Mouse (Mus musculus): ENCODE data around the gene Borcs6. TPM values are rescaled to one million over a fixed set of nuclear protein-coding genes. Genes with fewer than 3 reads are reported as not detected.
A peak's percentile ranks its signal among the peaks of the same experiment; 100 is the strongest.

The Borcs6 gene
- total RNA-seq, 2 experiments from 2014 or later = 0.46 to 3.5 TPM

- ATAC-seq (replicated peaks; ENCODE audit: low FRiP score, low TSS enrichment, poor library complexity, severe bottlenecking) = peak; percentile 59
Measured at GRCm38 (mm10) chr11:69110319-69111046, 51.0 kb downstream of the Borcs6 start.

Other genes starting within 250 kb of the Borcs6 start
- 22.5 and 35.7 TPM in 2 replicates for gene Ndel1, start 187.9 kb upstream of the Borcs6 start, total RNA-seq (2014; fragmentation: Nextera tagmentation)
- gene Ndel1, start 187.9 kb upstream of the Borcs6 start, total RNA-seq (2017) = 45.6 and 99.1 TPM in 2 replicates
- gene Rnf222, start 171.2 kb upstream of the Borcs6 start, total RNA-seq (2014; fragmentation: Nextera tagmentation) = not detected in 2 replicates
- not detected in 2 replicates for gene Rnf222, start 171.2 kb upstream of the Borcs6 start, total RNA-seq (2017)
- 5,476 and 5,943 TPM in 2 replicates for gene Rpl26, start 158.1 kb upstream of the Borcs6 start, total RNA-seq (2014; fragmentation: Nextera tagmentation)
- 6,111 and 7,527 TPM in 2 replicates for gene Rpl26, start 158.1 kb upstream of the Borcs6 start, total RNA-seq (2017)
- gene Odf4, start 132.6 kb upstream of the Borcs6 start, total RNA-seq (2014; fragmentation: Nextera tagmentation) = not detected in 2 replicates
- not detected in 2 replicates for gene Odf4, start 132.6 kb upstream of the Borcs6 start, total RNA-seq (2017)
- not detected in 2 replicates for gene Arhgef15, start 102.2 kb upstream of the Borcs6 start, total RNA-seq (2014; fragmentation: Nextera tagmentation)
- not detected in 2 replicates for gene Arhgef15, start 102.2 kb upstream of the Borcs6 start, total RNA-seq (2017)
- gene Slc25a35, start 91.6 kb upstream of the Borcs6 start, total RNA-seq (2014; fragmentation: Nextera tagmentation) = 2.6 and 3.6 TPM in 2 replicates
- gene Slc25a35, start 91.6 kb upstream of the Borcs6 start, total RNA-seq (2017) = 1.1 and 4.5 TPM in 2 replicates
- gene Rangrf, start 84.5 kb upstream of the Borcs6 start, total RNA-seq (2014; fragmentation: Nextera tagmentation) = 240 and 254 TPM in 2 replicates
- 69.1 and 104 TPM in 2 replicates for gene Rangrf, start 84.5 kb upstream of the Borcs6 start, total RNA-seq (2017)
- 101 and 128 TPM in 2 replicates for gene Pfas, start 51.3 kb upstream of the Borcs6 start, total RNA-seq (2014; fragmentation: Nextera tagmentation)
- gene Pfas, start 51.3 kb upstream of the Borcs6 start, total RNA-seq (2017) = 53.9 and 77.9 TPM in 2 replicates
- gene Ctc1, start 43.8 kb upstream of the Borcs6 start, total RNA-seq (2014; fragmentation: Nextera tagmentation) = 40.4 and 46.7 TPM in 2 replicates
- 9.6 and 20.4 TPM in 2 replicates for gene Ctc1, start 43.8 kb upstream of the Borcs6 start, total RNA-seq (2017)
- 118 and 122 TPM in 2 replicates for gene Aurkb, start 14.1 kb upstream of the Borcs6 start, total RNA-seq (2014; fragmentation: Nextera tagmentation)
- gene Aurkb, start 14.1 kb upstream of the Borcs6 start, total RNA-seq (2017) = 60.0 and 75.0 TPM in 2 replicates
- gene Tmem107, start 11.1 kb downstream of the Borcs6 start, total RNA-seq (2014; fragmentation: Nextera tagmentation) = 33.8 and 51.0 TPM in 2 replicates
- gene Tmem107, start 11.1 kb downstream of the Borcs6 start, total RNA-seq (2017) = 16.2 and 33.4 TPM in 2 replicates
- gene Vamp2, start 28.8 kb downstream of the Borcs6 start, total RNA-seq (2014; fragmentation: Nextera tagmentation) = 46.7 and 60.3 TPM in 2 replicates
- 7.5 and 15.7 TPM in 2 replicates for gene Vamp2, start 28.8 kb downstream of the Borcs6 start, total RNA-seq (2017)
- gene Per1, start 35.5 kb downstream of the Borcs6 start, total RNA-seq (2014; fragmentation: Nextera tagmentation) = 11.3 and 17.6 TPM in 2 replicates
- 4.7 and 12.5 TPM in 2 replicates for gene Per1, start 35.5 kb downstream of the Borcs6 start, total RNA-seq (2017)
- not detected in 2 replicates for gene Hes7, start 60.7 kb downstream of the Borcs6 start, total RNA-seq (2014; fragmentation: Nextera tagmentation)
- not detected in 2 replicates for gene Hes7, start 60.7 kb downstream of the Borcs6 start, total RNA-seq (2017)
- not detected in 2 replicates for gene 9130213A22Rik, start 62.9 kb downstream of the Borcs6 start, total RNA-seq (2014; fragmentation: Nextera tagmentation)
- gene 9130213A22Rik, start 62.9 kb downstream of the Borcs6 start, total RNA-seq (2017) = not detected in 2 replicates
- gene Aloxe3, start 66.2 kb downstream of the Borcs6 start, total RNA-seq (2014; fragmentation: Nextera tagmentation) = not detected in 2 replicates
- not detected in 2 replicates for gene Aloxe3, start 66.2 kb downstream of the Borcs6 start, total RNA-seq (2017)
- not detected in 2 replicates for gene Alox12b, start 97.3 kb downstream of the Borcs6 start, total RNA-seq (2014; fragmentation: Nextera tagmentation)
- not detected in 2 replicates for gene Alox12b, start 97.3 kb downstream of the Borcs6 start, total RNA-seq (2017)
- gene Alox8, start 138.1 kb downstream of the Borcs6 start, total RNA-seq (2014; fragmentation: Nextera tagmentation) = not detected in 2 replicates
- not detected in 2 replicates for gene Alox8, start 138.1 kb downstream of the Borcs6 start, total RNA-seq (2017)
- gene Gucy2e, start 177.3 kb downstream of the Borcs6 start, total RNA-seq (2014; fragmentation: Nextera tagmentation) = not detected in 2 replicates
- gene Gucy2e, start 177.3 kb downstream of the Borcs6 start, total RNA-seq (2017) = not detected in 2 replicates

All from megakaryocyte-erythroid progenitor cell, adult 5-6 weeks (primary cell).